Mouse (Mus musculus) embryonic facial prominence, embryonic 14.5 days (tissue): ENCODE measurements around the gene Kcnip2. TPM values are rescaled to one million over a fixed set of nuclear protein-coding genes. Genes with fewer than 3 reads are reported as not detected.
A peak's percentile ranks its signal among the peaks of the same experiment; 100 is the strongest.

Experiments used
- ATAC-seq: fragments of 200-750 bp; cut with Nextera tagmentation; 2 replicates; pipeline ENCODE4 v1.8.0; 2017; ENCODE audit warnings: low read depth, moderate number of reproducible peaks, moderate TSS enrichment
- DNase-seq: peaks from one replicate; pipeline ENCODE4 v3.0.0-alpha.2; 2015; ENCODE audit warnings: low spot score
- H3K27ac ChIP-seq: fragments of 300-500 bp; sonication (generic); replicated peaks from 2 replicates; pipeline ENCODE4 v1.5.1; 2014; ENCODE audit warnings: low read depth, mild to moderate bottlenecking, low read length, moderate library complexity
- H3K27me3 ChIP-seq: fragments of 300-500 bp; sonication (generic); replicated peaks from 2 replicates; pipeline ENCODE4 v1.6.1; 2014; ENCODE audit warnings: low read length; ENCODE audit not compliant: control insufficient read depth, insufficient read depth
- H3K36me3 ChIP-seq: fragments of 300-500 bp; sonication (generic); 2 replicates; pipeline ENCODE4 v1.6.1; 2014; ENCODE audit warnings: low read length, mixed read lengths; ENCODE audit not compliant: control insufficient read depth, insufficient read depth
- H3K4me1 ChIP-seq: fragments of 300-500 bp; sonication (generic); 2 replicates; pipeline ENCODE4 v1.6.1; 2014; ENCODE audit warnings: antibody characterized with exemption, low read length; ENCODE audit not compliant: control insufficient read depth, insufficient read depth
- H3K4me2 ChIP-seq: fragments of 300-500 bp; sonication (generic); 2 replicates; pipeline ENCODE4 v1.6.1; 2014; ENCODE audit warnings: low read depth, mild to moderate bottlenecking, low read length, moderate library complexity, mixed read lengths
- H3K4me3 ChIP-seq: fragments of 300-500 bp; sonication (generic); 2 replicates; pipeline ENCODE4 v1.5.1; 2014; ENCODE audit warnings: low read depth, mild to moderate bottlenecking, low read length
- H3K9ac ChIP-seq: fragments of 300-500 bp; sonication (generic); 2 replicates; pipeline ENCODE4 v1.6.1; 2014; ENCODE audit warnings: low read depth, mild to moderate bottlenecking, low read length, moderate library complexity, mixed read lengths
- H3K9me3 ChIP-seq: fragments of 300-500 bp; sonication (generic); 2 replicates; pipeline ENCODE4 v1.6.1; 2016; ENCODE audit warnings: low read length; ENCODE audit not compliant: control insufficient read depth
- WGBS: fragments of 180-500 bp; shearing (Covaris S2); extraction: QIAGEN DNeasy Blood & Tissue Kit; methylation state at CpG from one replicate; pipeline ENCODE4 v1.1.7; 2014; 5-methylcytosine and 5-hydroxymethylcytosine counted together
- polyA plus RNA-seq: library from polyadenylated mRNA; unstranded; fragments of >200 nt; fragmentation: Nextera tagmentation; extraction: Ambion mirVana; gene quantifications from 2 replicates; pipeline ENCODE4 v1.2.1, GENCODE M21; 2014

Kcnip2 gene
- polyA plus RNA-seq, 1 experiment from 2014 or later, result 1.5 TPM

GRCm38 (mm10) chr19:45804593-45805368 is 11.1 kb downstream of the Kcnip2 start:
- peak; percentile 67 for ATAC-seq
- H3K9ac ChIP-seq, result no peak overlapping the region
- 21% methylated on average over 11 of the region's 12 CpGs for WGBS

GRCm38 (mm10) chr19:45803408-45803807 is 12.5 kb downstream of the Kcnip2 start:
- Histone ChIP-seq H3K4me2 (no peak overlapping the region), H3K4me1 (no peaks in the 10 kb centered on the region), H3K36me3 (no peaks in the 10 kb centered on the region), H3K27me3 (no peaks in the 10 kb centered on the region), H3K27ac (no peak overlapping the region), H3K4me3 (no peak overlapping the region), H3K9ac (no peak overlapping the region), H3K9me3 (no peaks in the 10 kb centered on the region)
- DNase-seq, result no peak
- ATAC-seq, result no peak
- WGBS, result 19% methylated on average over 4 of the region's 4 CpGs

More at GRCm38 (mm10) chr19:45804593-45805368, 11.1 kb downstream of the Kcnip2 start:
- H3K4me1 ChIP-seq, result no peaks in the 10 kb centered on the region
- no peaks in the 10 kb centered on the region for H3K27me3 ChIP-seq
- no peaks in the 10 kb centered on the region for H3K36me3 ChIP-seq
- no peak overlapping the region for H3K27ac ChIP-seq
- no peak overlapping the region for H3K4me3 ChIP-seq
- peak; percentile 46 for DNase-seq
- no peak overlapping the region for H3K4me2 ChIP-seq
- H3K9me3 ChIP-seq, result no peaks in the 10 kb centered on the region

DNA sequence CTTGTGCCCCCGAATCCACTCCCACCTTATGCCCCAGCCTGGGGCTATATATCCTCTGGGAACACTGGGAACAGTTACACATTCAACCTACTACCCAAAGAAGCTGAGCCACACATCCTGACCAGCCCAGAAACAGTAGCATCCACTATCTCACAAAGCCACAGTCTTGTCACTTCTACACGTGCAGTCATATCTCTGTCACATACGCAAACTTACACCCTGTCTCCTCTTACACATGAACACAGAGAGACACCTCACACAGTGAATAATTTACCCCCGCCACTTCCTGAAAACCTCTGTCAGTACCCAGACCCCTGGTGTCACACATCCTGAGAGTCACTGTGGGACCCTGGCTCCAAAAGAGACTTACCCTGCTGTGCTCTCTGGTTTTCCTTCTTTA is 13.2 kb downstream of the Kcnip2 start:
- no peaks in the 10 kb centered on the region for H3K4me1 ChIP-seq
- H3K9me3 ChIP-seq, result no peaks in the 10 kb centered on the region
- ATAC-seq, result no peak
- no peaks in the 10 kb centered on the region for H3K27me3 ChIP-seq
- no peak overlapping the region for H3K4me3 ChIP-seq
- H3K9ac ChIP-seq, result no peak overlapping the region
- DNase-seq, result no peak
- H3K27ac ChIP-seq, result no peak overlapping the region
- no peak overlapping the region for H3K4me2 ChIP-seq
- no peaks in the 10 kb centered on the region for H3K36me3 ChIP-seq
- WGBS, result 57% methylated on average over 4 of the region's 4 CpGs

DNA sequence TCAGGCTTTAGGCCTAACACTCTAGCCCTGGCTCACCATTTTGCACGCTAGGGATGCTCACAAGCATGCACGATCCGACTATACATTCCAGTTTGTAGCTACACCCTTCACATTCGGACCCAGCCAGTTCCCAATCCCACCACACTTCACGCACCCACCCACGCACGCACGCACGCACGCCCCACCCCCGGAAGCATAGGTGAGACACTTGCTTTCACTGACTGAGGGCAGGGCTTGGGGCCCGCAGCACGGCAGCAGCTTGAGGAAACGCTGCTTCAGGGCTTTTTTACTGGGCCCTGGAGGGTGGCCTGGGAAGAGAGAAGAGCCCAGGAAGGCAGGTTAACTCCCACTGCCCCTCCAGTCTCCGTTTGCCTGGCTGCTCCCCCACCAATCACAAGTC is 19.0 kb downstream of the Kcnip2 start:
- H3K36me3 ChIP-seq, result no peaks in the 10 kb centered on the region

DNA sequence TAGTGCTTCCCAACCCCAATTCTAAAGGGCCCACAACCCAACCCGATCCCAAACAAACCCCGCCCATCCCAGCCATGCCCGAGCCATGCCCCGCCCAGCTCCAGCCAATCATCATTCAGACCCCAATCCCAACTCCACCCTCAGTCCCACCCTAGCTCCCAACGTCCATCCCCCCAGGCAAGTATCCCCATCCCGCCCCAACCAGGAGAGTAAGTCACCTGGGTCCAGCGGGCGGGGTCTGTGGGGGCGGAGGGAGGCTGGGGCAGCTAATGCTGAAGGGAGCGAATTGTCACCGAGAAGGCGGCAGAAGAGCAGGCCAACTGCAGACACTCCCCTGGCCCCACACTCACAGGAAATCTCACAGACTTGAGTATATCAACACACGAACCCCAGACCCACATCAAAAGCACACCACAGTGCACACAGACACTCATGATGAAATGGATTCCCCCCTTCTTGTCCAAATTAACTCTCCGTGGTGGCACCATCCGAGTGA is 19.8 kb downstream of the Kcnip2 start:
- H3K27ac ChIP-seq, result no peak overlapping the region
- 6% methylated on average over 14 of the region's 15 CpGs for WGBS
- H3K4me2 ChIP-seq, result peak overlapping the region; percentile 51
- H3K36me3 ChIP-seq, result no peaks in the 10 kb centered on the region
- peak overlapping the region; percentile 21 for H3K4me3 ChIP-seq
- no peaks in the 10 kb centered on the region for H3K9me3 ChIP-seq
- DNase-seq (peak; percentile 72), ATAC-seq (peak; percentile 56)
- peak overlapping the region; percentile 28; the same call in 1 of the 2 replicates for H3K9ac ChIP-seq
- 0 out of 2 replicates have a peak, but pooled peaks cover 5% of the 10 kb centered on the region for H3K4me1 ChIP-seq
- H3K27me3 ChIP-seq, result no peaks in the 10 kb centered on the region

More for the DNA sequence above, 19.0 kb downstream of the Kcnip2 start:
- Histone ChIP-seq H3K27ac (no peak overlapping the region), H3K9ac (no peak overlapping the region), H3K4me1 (0 out of 2 replicates have a peak, but pooled peaks cover 5% of the 10 kb centered on the region), H3K4me2 (no peak overlapping the region), H3K27me3 (no peaks in the 10 kb centered on the region), H3K9me3 (no peaks in the 10 kb centered on the region), H3K4me3 (no peak overlapping the region)
- WGBS, result 71% methylated on average over 15 of the region's 15 CpGs
- DNase-seq (no peak), ATAC-seq (no peak)

DNA sequence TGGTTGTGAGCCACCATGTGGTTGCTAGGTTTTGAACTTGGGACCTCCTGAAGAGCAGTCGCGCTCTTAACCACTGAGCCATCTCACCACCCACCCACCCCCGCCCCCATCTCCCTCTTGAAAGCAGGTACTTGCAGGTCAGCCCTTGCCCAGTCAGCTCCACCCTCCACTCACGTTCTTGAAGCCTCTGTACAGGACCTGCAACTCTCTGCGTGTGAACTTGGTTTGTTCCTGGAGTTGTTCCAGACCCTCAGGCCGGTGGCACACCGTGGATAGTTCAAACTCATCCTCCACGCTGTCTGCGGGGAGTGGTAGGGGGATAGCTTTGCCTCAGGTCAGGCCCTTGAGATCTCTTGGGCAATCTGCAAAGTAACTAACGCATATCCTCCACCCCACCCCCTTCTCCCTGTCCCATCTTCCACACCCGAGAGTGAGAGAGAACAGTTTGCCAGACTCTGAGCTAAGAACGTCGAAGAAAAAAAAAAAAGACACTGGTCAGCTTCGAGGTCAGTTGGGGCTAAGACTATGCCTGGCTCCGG is 20.4 kb downstream of the Kcnip2 start:
- 0 out of 2 replicates have a peak, but pooled peaks cover 5% of the 10 kb centered on the region for H3K4me1 ChIP-seq
- H3K4me2 ChIP-seq, result peak overlapping the region; percentile 51
- H3K27ac ChIP-seq, result no peak overlapping the region
- no peaks in the 10 kb centered on the region for H3K27me3 ChIP-seq
- WGBS, result 23% methylated on average over 15 of the region's 15 CpGs
- H3K4me3 ChIP-seq, result peak overlapping the region; percentile 21
- ATAC-seq, result no peak
- no peak overlapping the region for H3K9ac ChIP-seq
- no peaks in the 10 kb centered on the region for H3K9me3 ChIP-seq
- no peak for DNase-seq
- no peaks in the 10 kb centered on the region for H3K36me3 ChIP-seq

DNA sequence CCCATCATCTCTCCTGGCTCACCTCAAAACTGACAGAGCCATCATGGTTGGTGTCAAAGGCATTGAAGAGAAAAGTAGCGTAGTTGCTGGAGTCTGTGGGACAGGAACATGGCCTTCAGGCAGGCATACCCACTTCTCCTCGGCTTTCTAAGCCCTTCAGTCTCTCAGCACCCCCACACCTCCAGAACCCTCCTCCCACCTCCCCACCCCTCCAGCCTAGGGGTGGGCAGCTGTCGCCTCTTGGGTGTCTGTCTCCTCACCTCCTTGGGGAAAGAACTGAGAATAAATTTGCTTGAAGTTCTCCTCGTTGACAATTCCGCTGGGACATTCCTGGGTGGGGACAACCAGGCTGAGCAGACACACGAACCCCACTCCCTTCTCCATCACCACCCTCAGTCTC is 21.1 kb downstream of the Kcnip2 start:
- Histone ChIP-seq H3K36me3 (no peaks in the 10 kb centered on the region), H3K9me3 (no peaks in the 10 kb centered on the region), H3K4me2 (no peak overlapping the region), H3K9ac (no peak overlapping the region), H3K27me3 (no peaks in the 10 kb centered on the region), H3K4me1 (0 out of 2 replicates have a peak, but pooled peaks cover 5% of the 10 kb centered on the region), H3K4me3 (no peak overlapping the region), H3K27ac (no peak overlapping the region)
- WGBS, result 74% methylated on average over 6 of the region's 6 CpGs
- no peak for ATAC-seq
- no peak for DNase-seq

DNA sequence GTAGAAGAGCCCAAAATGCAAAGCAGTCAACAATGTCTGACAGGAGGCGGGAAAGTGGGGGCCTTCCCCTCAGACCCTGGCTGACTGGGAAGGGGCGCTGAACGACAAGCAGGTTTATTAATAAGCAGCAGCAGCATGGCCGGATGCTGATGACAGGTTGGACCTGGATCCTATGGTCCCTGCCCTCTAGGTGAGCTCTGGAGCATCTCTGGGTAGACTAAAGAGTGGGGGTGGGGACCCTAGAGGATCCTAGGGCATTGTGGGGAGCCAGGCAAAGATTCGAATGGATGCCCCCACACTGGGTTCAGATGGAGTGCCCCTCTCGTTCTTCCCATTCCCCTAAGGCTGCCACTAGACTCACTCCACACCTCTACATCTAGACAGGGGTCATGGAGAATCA is 23.5 kb downstream of the Kcnip2 start:
- no peak for ATAC-seq
- no peaks in the 10 kb centered on the region for H3K9me3 ChIP-seq

More for the DNA sequence above, 23.5 kb downstream of the Kcnip2 start:
- Histone ChIP-seq H3K4me1 (0 out of 2 replicates have a peak, but pooled peaks cover 5% of the 10 kb centered on the region), H3K9ac (no peak overlapping the region), H3K27ac (no peak overlapping the region), H3K4me2 (no peak overlapping the region), H3K27me3 (no peaks in the 10 kb centered on the region), H3K36me3 (no peaks in the 10 kb centered on the region), H3K4me3 (no peak overlapping the region)
- no peak for DNase-seq
- 88% methylated on average over 6 of the region's 6 CpGs for WGBS
